Mouse (Mus musculus) hindbrain, postnatal 0 days (tissue): ENCODE measurements around the gene Ctla4. TPM values are rescaled to one million over a fixed set of nuclear protein-coding genes. Genes with fewer than 3 reads are reported as not detected.
A peak's percentile ranks its signal among the peaks of the same experiment; 100 is the strongest.

Experiments
- ATAC-seq: fragments of 200-750 bp; cut with Nextera tagmentation; 2 replicates; pipeline ENCODE4 v1.8.0; 2017; ENCODE audit warnings: mild to moderate bottlenecking, moderate TSS enrichment, moderate library complexity
- DNase-seq: peaks from one replicate; pipeline ENCODE4 v3.0.0-alpha.2; 2015; ENCODE audit warnings: low spot score
- H3K27ac ChIP-seq: fragments of 300-500 bp; sonication (generic); 2 replicates; pipeline ENCODE4 v1.5.1; 2014; ENCODE audit warnings: mild to moderate bottlenecking
- H3K27me3 ChIP-seq: fragments of 300-500 bp; sonication (generic); 2 replicates; pipeline ENCODE4 v1.6.1; 2014; ENCODE audit warnings: low read length, mixed read lengths; ENCODE audit not compliant: insufficient read depth
- H3K36me3 ChIP-seq: fragments of 300-500 bp; sonication (generic); 2 replicates; pipeline ENCODE4 v1.6.1; 2014; ENCODE audit warnings: low read length, mixed read lengths; ENCODE audit not compliant: insufficient read depth
- H3K4me1 ChIP-seq: fragments of 300-500 bp; sonication (generic); 2 replicates; pipeline ENCODE4 v1.6.1; 2014; ENCODE audit warnings: antibody characterized with exemption, low read length, mixed read lengths; ENCODE audit not compliant: insufficient read depth
- H3K4me2 ChIP-seq: fragments of 300-500 bp; sonication (generic); 2 replicates; pipeline ENCODE4 v1.6.1; 2014; ENCODE audit warnings: low read depth, mild to moderate bottlenecking, low read length, moderate library complexity, mixed read lengths
- H3K4me3 ChIP-seq: fragments of 300-500 bp; sonication (generic); 2 replicates; pipeline ENCODE4 v1.5.1; 2014; ENCODE audit warnings: low read length
- H3K9ac ChIP-seq: fragments of 300-500 bp; sonication (generic); replicated peaks from 2 replicates; pipeline ENCODE4 v1.6.1; 2014; ENCODE audit warnings: mild to moderate bottlenecking, low read length, moderate library complexity, mixed read lengths
- H3K9me3 ChIP-seq: fragments of 300-500 bp; sonication (generic); 2 replicates; pipeline ENCODE4 v1.6.1; 2016; ENCODE audit warnings: low read length, mixed read lengths
- CTCF ChIP-seq: IDR thresholded peaks from 2 replicates; pipeline ENCODE4 v1.5.1; 2016; ENCODE audit warnings: antibody characterized with exemption, control low read depth, low read depth
- WGBS: fragments of 180-500 bp; shearing (Covaris S2); extraction: QIAGEN DNeasy Blood & Tissue Kit; methylation state at CpG from one replicate; pipeline ENCODE4 v1.1.7; 2014; 5-methylcytosine and 5-hydroxymethylcytosine counted together
- polyA plus RNA-seq: library from polyadenylated mRNA; unstranded; fragments of >200 nt; fragmentation: Nextera tagmentation; extraction: Ambion mirVana; gene quantifications from 2 replicates; pipeline ENCODE4 v1.2.1, GENCODE M21; 2015
- total RNA-seq: library from RNA; depleted of rRNA; stranded (reverse); fragments of >200 nt; gene quantifications from 2 replicates; pipeline ENCODE4 v1.2.3, GENCODE M21; 2014

The Ctla4 gene
- total and polyA plus RNA-seq, 2 experiments from 2014 or later: not detected

DNA sequence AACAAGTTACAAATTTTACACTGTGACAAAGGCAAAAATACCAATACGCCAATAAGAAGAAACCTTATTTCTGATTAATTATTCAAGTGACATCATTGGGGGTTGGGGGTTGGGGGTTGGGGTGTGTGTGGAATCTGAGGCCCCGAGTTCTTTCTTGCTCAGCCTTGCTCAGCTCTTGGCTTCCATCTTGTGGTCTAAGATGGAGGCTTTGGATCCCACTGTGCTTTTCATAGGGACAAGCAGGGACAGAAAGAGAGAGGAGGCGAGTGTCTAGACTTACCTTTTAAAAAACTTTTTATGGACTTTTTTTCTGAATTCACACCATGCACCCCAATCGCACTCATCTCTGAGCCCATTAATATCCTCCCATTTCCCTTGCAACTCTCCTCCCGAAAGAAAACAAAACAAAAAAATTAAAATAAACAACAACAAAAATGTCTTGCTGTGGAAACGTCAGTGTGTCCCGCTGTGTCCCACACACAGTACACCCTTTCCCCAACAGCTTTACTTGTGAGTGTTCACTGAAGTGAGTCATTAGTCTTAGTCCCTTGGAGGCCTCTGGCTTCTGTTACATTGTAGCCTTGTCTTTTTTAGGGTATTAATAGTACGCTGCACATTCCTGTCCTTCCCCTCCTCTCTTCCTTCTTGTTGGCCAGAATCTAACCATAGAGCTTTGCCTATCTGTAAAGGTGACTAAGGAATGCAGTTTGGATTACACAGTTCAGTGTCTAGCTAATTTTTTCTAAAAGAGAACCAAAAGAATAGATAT is 59.0 kb downstream of the Ctla4 start:
- ATAC-seq: no peak
- 75% methylated on average over 8 of the region's 8 CpGs for WGBS

DNA sequence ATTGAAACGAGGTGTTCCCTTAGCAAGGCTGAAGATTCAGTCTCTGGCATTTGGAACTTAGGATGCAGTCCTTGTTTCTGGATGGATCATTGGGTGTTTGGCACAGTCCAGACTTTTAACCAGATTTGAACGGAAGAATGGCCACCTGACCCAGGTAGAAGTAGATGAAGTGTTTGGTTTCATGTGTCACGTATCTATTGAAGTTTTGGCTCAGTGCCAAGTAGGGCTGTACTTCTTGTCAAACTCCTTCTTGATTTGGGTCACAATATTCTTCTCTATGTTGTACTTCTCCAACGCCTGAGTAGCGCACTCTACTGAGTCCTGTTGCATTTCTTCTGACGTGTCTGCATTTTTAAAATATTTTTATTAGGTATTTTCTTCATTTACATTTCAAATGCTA is 61.3 kb downstream of the Ctla4 start:
- Histone ChIP-seq H3K27me3 (no peaks in the 10 kb centered on the region), H3K4me2 (no peak overlapping the region), H3K36me3 (no peaks in the 10 kb centered on the region), H3K4me1 (no peaks in the 10 kb centered on the region), H3K9ac (no peak overlapping the region), H3K27ac (no peak overlapping the region), H3K4me3 (no peak overlapping the region), H3K9me3 (no peaks in the 10 kb centered on the region)
- WGBS: 87% methylated on average over 6 of the region's 6 CpGs
- no peak for TF ChIP-seq CTCF
- ATAC-seq (no peak), DNase-seq (no peak)

More for the DNA sequence above, 59.0 kb downstream of the Ctla4 start:
- H3K4me3 ChIP-seq: no peak overlapping the region
- no peak overlapping the region for H3K4me2 ChIP-seq
- no peak overlapping the region for H3K27ac ChIP-seq
- peak; percentile 8 for DNase-seq
- no peak overlapping the region for H3K9ac ChIP-seq
- no peaks in the 10 kb centered on the region for H3K27me3 ChIP-seq
- no peaks in the 10 kb centered on the region for H3K4me1 ChIP-seq
- TF ChIP-seq CTCF: peak; percentile 35; the same call in 1 of the 2 replicates
- H3K36me3 ChIP-seq: no peaks in the 10 kb centered on the region
- no peaks in the 10 kb centered on the region for H3K9me3 ChIP-seq

DNA sequence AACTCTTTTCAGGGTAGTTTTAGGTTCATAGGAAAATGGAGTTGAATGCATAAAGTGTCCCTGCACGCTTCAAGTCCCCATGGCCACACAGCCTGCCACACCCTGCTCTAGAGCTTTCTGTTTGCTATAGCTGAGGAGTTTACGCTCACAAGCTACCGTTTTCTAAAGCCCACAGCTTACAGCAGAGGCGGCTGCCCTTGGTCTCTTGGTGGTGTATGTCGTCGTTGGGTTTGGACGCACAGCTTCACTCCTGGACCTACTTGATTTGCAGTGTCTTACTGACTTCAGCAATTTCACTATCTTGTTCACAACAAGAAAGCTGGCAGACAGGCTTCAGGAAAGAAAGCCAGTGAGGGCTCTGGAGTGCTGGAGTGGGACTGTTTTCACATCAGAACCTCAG is 66.2 kb downstream of the Ctla4 start:
- H3K4me3 ChIP-seq: no peak overlapping the region
- no peak overlapping the region for H3K4me2 ChIP-seq
- WGBS: 59% methylated on average over 7 of the region's 7 CpGs
- no peak overlapping the region for H3K9ac ChIP-seq
- H3K9me3 ChIP-seq: no peaks in the 10 kb centered on the region
- no peak overlapping the region for H3K27ac ChIP-seq
- no peaks in the 10 kb centered on the region for H3K36me3 ChIP-seq
- ATAC-seq (no peak), DNase-seq (no peak)
- H3K4me1 ChIP-seq: no peaks in the 10 kb centered on the region
- no peaks in the 10 kb centered on the region for H3K27me3 ChIP-seq
- no peak for TF ChIP-seq CTCF

DNA sequence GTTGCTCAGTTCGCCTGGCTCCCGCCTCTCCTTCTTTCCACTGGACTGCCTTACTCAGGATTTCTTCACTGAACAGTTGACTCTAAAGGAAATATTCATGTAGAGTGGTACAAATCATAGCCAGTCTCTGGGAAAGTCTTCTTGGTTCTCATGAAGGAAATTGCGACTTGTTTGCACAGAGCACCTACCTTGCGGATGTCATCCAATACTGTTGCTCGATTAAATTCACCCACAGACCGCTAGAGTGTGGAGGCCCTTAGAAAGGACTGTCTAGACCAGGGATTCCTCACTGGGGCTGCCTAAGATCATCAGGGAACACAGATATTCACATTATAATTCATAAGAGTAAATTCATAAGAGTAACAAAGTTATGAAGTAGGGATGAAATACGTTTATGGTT is 66.9 kb downstream of the Ctla4 start:
- H3K4me2 ChIP-seq: no peak overlapping the region
- no peaks in the 10 kb centered on the region for H3K36me3 ChIP-seq
- no peaks in the 10 kb centered on the region for H3K9me3 ChIP-seq
- H3K9ac ChIP-seq: no peak overlapping the region
- no peak for TF ChIP-seq CTCF
- H3K27me3 ChIP-seq: no peaks in the 10 kb centered on the region
- ATAC-seq (no peak), DNase-seq (no peak)
- no peaks in the 10 kb centered on the region for H3K4me1 ChIP-seq
- 91% methylated on average over 7 of the region's 7 CpGs for whole genome bisulfite sequencing
- H3K4me3 ChIP-seq: no peak overlapping the region
- H3K27ac ChIP-seq: no peak overlapping the region

DNA sequence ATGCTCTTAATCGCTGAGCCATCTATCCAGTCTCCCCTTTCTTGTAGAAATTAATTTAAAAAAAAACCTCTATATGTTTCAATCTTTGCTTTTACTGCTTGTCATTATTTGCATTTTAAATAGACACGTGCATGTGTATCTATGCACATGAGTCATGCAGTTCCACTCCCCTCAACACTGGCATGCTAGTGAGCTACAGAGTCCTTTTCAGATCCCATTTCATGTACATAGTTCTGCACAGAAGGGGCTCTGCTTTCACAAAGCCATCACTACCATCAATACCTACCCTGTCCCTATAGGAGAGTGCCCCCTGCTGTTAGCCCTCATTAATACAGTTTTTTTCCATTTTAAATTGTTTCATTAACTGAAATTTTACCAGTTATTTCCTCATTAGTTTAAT is 68.0 kb downstream of the Ctla4 start:
- no peak overlapping the region for H3K27ac ChIP-seq
- ATAC-seq: no peak
- 46% methylated on average over 2 of the region's 2 CpGs for WGBS
- peak; percentile 55 for TF ChIP-seq CTCF
- H3K9ac ChIP-seq: no peak overlapping the region
- H3K4me2 ChIP-seq: no peak overlapping the region
- H3K27me3 ChIP-seq: no peaks in the 10 kb centered on the region
- H3K4me1 ChIP-seq: no peaks in the 10 kb centered on the region
- no peak overlapping the region for H3K4me3 ChIP-seq
- H3K9me3 ChIP-seq: no peaks in the 10 kb centered on the region
- DNase-seq: peak; percentile 13
- no peaks in the 10 kb centered on the region for H3K36me3 ChIP-seq

DNA sequence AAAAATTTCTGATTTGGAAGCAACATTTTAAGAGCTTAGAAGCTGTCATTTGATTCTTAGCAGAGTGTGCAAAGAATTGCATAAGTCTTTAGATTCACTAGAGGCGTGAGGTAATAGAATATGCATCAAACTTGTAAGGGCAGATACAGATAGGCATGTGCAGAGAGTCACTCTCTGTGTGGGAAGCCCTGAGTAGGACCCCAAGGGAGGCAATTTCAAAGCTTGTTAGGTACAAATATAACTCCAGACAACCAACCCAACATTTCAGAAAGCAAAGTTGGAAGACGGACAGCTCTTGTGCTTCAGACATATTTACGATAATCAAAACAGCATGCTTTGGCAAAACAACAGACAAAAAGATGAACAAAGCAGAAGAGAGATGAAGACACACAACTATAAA is 68.4 kb downstream of the Ctla4 start:
- no peaks in the 10 kb centered on the region for H3K4me1 ChIP-seq
- WGBS: 91% methylated on average over 3 of the region's 3 CpGs
- no peak for ATAC-seq
- H3K27ac ChIP-seq: no peak overlapping the region
- H3K36me3 ChIP-seq: no peaks in the 10 kb centered on the region
- no peak overlapping the region for H3K4me2 ChIP-seq
- no peaks in the 10 kb centered on the region for H3K9me3 ChIP-seq
- no peak for TF ChIP-seq CTCF
- no peak overlapping the region for H3K9ac ChIP-seq
- no peak for DNase-seq
- H3K27me3 ChIP-seq: no peaks in the 10 kb centered on the region
- no peak overlapping the region for H3K4me3 ChIP-seq

DNA sequence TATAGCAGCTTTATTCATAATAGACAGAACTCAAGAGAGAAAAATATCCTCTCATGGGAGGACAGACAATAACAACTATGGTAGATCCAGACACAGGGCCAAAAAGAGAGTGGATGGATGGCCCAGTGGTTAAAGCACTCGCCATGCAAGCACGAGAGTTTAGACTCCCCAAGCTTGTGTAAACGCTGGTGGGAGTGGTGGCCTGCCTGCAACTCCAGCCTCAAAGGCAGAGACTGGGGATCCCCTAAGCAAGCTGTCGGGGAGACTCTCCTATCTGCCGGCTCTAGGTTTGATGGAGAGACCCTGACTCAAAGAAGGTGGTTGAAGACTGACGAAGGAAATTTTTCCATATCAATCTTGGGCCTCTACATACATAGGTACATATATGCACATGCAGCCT is 69.4 kb downstream of the Ctla4 start:
- Histone ChIP-seq H3K4me2 (no peak overlapping the region), H3K27me3 (no peaks in the 10 kb centered on the region), H3K36me3 (no peaks in the 10 kb centered on the region), H3K27ac (no peak overlapping the region), H3K4me1 (no peaks in the 10 kb centered on the region), H3K9me3 (no peaks in the 10 kb centered on the region), H3K4me3 (no peak overlapping the region), H3K9ac (no peak overlapping the region)
- ATAC-seq: no peak
- TF ChIP-seq CTCF: no peak
- 85% methylated on average over 6 of the region's 6 CpGs for WGBS
- no peak for DNase-seq
